Mouse (Mus musculus) ovary, adult 18-20 months (tissue): ENCODE results near the gene Zdhhc6.

Experiments
- DNase-seq: peaks from one replicate; pipeline ENCODE4 v3.0.0; 2022; ENCODE audit warnings: low spot score, mixed read lengths

Zdhhc6 gene

DNA sequence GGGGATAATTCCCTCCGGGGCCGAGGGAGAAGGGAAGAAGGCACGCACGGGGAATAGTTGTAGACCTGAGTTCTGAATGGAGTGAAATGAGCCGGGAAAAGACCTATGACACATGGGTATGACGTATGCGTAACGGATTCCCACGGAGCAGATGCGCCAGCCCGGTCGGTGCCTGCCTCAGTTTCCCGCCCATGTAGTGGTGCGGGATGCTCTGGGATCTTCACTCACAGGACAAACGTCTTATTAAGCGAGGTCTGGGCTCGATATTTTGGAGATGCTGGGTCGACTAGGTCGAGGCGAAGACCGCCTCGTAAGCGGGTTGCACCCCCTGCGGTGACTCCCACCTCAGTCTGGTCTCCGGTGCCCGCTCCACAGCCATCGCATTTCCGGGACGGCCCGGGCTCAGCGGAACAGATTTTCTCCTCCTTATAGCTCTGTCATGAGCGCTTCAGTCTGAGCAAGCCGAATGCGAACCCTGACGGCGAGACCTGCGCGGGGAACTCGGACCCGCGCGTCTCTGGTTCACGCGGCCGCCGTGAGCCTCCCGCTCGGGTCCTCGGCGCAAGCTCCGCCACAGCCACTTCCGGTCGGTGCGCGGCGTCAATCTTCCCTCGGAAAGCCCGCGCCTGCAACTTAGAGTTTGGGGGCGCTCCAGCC is at the start of gene Zdhhc6:
Gene Zdhhc6, minus strand, starts transcription at position 581 of the 657 bp plus-strand sequence.
- peak; percentile 45 for DNase-seq

DNA sequence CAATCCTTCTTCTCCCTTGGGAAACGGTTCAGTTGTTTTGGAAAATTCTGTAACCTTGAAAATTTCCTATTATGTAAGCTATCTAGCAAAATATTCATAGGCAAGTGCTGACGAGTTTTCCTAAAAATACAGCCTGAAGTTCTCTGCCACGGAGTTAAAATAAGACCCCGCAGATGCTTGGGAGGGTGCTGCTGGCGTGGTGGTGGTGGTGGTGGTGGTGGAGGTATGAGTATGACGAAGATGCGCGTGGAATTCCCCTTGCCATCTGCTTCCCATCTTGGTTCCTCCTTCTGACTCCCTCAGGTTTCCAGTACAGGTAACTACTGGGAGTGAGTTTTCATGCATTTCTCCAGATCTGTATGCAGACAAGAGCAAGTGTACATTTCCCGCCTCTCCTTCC is 46.8 kb upstream of the Zdhhc6 start:
- no peak for DNase-seq

DNA sequence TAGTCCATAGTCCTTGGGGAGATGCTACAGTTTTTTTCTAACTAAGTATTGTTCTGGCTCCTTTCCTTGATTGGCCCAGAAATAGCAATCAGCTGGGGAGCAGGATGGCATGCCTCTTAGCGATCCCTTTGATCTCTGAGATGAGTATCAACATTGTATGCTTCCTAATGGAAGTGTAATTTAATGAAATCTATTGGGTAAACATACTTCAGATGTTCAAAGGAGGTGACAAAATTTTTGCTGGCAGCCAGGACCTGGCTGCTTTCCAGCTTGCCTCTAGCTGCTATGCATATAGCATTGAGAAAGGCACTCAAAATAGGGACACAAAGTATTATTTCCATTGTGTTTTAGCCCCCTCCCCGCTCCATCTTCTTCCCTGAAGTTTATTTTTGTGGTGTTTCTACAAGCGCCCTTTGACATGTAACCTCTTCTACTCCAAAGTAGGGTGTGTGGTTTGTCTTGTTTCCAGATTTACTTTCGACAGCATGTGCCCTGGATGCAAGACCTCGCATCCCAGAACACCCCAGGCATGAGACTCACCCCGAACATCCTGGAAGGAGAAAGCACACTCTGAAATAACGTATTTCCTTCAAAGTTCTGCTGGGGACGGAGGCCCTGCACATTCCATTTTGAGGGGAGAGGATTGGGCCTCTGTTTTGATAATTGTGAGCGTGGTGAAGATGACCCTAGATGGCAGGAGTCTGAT is 35.0 kb upstream of the Zdhhc6 start:
- no peak for DNase-seq

- DNase-seq = no peak
These were observed 32.4 kb upstream of the Zdhhc6 start for GRCm38 (mm10) chr19:55348187-55348586.

GRCm38 (mm10) chr19:55343274-55343673 is 27.4 kb upstream of the Zdhhc6 start:
- DNase-seq = no peak

DNA sequence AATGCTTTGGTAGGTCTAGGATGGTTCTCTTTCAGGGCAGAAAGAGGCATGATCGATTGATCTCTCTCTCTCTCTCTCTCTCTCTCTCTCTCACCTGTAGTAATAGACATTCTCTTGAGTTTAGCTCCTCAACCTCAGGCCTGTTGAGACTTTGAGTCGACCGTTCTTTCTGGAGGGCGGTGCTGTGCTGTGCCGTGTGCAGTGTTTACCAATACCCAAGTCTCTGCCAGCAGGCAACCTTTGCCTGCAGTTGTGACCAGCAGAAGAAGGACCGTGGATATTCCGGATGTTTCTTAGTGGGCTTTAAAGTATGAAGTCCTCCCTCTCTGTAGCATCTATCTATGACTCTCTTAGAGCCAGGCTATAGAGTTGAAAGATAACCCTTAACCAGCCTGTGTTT is 26.6 kb upstream of the Zdhhc6 start:
- DNase-seq = no peak

DNA sequence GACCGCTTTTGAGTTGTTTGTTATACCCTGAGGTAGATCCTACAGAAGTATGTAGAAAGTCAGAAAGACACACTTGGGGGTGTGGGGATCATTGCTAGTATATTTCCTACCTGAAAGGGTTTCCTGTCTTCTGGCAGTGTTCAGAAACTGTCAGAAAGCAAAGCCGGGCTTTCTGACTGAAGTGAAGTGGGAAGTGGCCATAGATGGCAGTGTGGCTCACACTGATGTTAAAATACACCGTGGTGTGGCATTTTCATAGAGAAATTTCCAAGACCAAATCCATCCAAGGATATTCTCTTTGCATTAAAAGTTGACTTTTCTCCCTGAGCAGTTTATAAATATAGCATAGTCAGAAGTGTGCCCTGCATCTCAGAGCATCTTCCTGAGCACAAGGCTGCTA is 25.5 kb upstream of the Zdhhc6 start:
- no peak for DNase-seq

GRCm38 (mm10) chr19:55340521-55340920 is 24.7 kb upstream of the Zdhhc6 start:
- DNase-seq = no peak

- DNase-seq = no peak
These were observed 21.8 kb upstream of the Zdhhc6 start for GRCm38 (mm10) chr19:55337664-55338063.

DNA sequence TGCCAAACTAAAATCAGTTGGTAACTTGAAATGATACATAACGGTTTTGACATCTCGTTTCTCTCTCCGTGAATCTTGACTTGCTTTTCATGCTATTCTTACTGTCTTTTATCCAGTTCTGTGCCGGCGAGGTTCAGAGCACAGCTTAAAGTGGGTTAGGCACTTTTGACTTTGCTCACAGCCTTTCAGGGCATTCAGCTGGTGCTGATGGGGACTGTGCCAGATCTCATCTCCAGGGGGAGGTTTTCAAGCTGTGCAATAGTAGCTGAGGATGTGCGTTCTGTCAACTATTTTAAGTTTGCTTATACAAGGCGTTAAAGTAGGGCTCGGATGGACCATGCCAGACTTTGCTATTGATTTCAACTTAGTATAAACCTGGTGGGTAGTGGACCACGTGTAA is 21.2 kb upstream of the Zdhhc6 start:
- no peak for DNase-seq

GRCm38 (mm10) chr19:55336441-55336840 is 20.6 kb upstream of the Zdhhc6 start:
- DNase-seq = no peak

DNA sequence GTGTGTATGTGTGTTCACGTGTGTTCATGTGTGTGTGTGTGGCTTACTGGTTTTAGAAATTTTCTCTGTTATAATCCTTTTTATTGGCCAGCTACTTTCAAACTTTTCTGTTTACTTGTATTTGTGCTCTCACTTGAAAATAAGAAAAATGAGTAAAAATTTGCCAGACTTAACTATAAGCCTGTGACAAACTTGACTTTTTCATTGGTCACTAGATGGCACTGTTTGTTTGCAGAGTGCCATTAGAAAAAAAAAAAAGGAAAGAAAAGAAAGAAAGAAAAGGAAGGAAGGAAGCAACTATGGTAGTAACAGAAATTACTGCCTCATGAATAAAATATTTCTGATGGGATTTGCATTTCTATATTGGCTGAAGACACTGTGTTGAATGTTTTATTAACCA is 20.0 kb upstream of the Zdhhc6 start:
- DNase-seq = no peak

GRCm38 (mm10) chr19:55332641-55333268 is 16.9 kb upstream of the Zdhhc6 start:
- DNase-seq = peak; percentile 50

DNA sequence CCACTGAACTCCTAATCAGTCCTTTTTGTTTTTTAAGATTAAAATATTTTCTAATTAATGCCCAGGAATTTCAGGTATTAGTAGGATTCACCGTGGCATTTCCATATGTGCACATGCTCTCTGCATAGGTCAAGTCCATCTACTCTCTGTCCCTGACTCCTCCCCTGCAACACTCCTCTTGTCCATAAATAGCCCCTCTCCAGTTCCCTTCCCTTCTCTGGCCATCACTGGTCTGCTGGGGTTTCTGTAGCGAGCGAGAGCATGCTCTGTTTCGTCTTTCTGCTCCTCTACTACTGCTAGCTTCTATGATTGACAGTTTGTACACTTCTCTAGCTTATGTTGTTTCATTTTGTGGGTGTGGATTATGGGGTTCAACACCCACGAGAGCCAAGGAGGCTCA is 15.9 kb upstream of the Zdhhc6 start:
- no peak for DNase-seq

GRCm38 (mm10) chr19:55327510-55327909 is 11.7 kb upstream of the Zdhhc6 start:
- no peak for DNase-seq

DNA sequence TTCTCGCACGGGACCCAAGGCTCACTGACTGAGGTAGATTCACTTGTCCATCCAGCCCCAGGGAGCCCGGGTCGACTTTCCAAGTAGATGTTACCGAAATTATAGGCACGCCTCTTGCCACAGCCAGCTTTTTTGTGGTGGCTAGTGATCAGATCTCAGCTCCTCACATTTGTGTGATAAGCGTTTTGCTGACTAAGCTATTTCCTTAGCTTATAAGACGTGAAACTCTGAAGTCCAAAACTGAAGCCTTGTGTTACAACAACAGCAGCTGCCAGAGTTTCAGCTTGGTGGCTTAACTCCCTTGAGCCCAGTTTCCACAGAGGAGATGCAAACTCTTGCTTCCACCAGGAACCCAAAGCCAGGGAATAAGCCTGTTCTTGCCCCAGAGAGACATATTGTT is 6.8 kb upstream of the Zdhhc6 start:
- DNase-seq = no peak

GRCm38 (mm10) chr19:55319521-55319920 is 3.7 kb upstream of the Zdhhc6 start:
- no peak for DNase-seq

GRCm38 (mm10) chr19:55319036-55319435 is 3.2 kb upstream of the Zdhhc6 start:
- DNase-seq = no peak

- no peak for DNase-seq
These were observed 1.1 kb upstream of the Zdhhc6 start for GRCm38 (mm10) chr19:55316901-55317300.

DNA sequence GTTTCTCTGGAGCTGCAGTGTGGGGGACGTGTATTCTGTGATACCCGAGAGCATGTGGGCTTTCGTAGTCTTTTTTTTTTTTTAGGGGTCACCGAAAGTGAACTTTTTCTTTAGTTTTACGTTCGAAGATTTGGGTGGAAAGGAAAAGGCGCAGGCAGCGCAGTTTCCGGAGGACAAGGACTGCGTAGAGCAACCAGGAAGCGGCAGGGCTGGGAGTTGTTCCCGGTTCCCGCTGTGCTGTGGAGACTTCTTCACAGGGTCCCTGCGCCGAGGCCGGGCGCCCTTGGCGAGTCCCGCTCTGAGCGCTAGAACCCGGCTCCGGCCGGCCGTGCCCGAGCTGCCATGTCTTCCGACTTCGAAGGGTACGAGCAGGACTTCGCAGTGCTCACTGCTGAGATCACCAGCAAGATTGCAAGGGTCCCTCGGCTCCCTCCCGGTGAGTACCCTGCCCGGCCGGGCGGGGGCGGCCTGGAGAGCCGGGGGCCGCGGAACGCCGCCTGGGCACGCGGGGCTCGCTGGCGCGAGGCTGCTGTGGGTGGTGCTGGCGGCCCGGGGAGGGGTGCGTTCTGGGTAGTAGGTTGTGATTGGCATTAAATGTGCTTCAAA is 380 bp upstream of the Zdhhc6 start, which contains the start of gene Vti1a:
Gene Vti1a, plus strand, starts transcription at position 187 of the 606 bp plus-strand sequence.
- DNase-seq = peak; percentile 78

DNA sequence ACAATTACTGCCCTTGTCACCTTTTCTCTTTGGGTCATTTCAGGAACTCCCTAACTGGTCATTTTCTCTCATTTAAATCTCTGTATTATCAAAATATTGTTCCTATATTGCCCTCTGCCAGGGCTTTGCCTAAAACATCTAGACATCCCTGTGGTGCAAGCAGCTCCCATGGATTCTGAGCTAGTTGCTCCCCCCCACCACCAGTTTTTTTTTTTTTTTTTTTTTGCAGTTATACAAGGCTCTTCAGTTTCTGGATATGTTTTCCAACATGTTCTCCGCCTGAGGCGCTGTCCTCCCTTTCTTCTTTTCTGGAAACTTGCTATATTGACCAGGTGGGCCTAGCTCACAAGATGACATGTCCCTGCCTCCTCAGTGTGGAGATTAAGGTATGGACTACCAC is 2.2 kb downstream of the Zdhhc6 start:
- DNase-seq = no peak

GRCm38 (mm10) chr19:55311874-55312273 is 4.0 kb downstream of the Zdhhc6 start:
- no peak for DNase-seq

DNA sequence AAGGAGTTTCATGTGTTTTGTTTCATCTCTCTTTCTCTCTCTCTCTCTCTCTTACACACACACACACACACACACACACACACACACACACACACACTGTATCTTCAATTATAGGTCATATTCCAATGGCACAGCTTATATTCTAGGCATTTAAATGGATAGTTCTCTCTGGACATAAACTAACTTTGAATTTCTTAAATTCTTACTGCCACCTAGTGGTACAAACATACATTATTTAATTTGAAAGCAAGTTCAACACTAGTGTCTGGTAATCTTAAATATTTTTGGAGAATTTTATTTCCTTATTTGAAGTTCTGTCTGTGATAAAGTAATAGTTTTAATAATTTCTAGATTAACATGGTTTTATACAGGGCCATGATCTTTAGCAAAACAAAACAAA is 10.8 kb downstream of the Zdhhc6 start:
- no peak for DNase-seq
